Mouse (Mus musculus) effector memory CD4-positive, alpha-beta T cell, adult 7 months (primary cell): ENCODE measurements around the gene Olfr485. TPM values are rescaled to one million over a fixed set of nuclear protein-coding genes. Genes with fewer than 3 reads are reported as not detected.

Experiments used
- polyA plus RNA-seq: library from polyadenylated mRNA; unstranded; fragments of 100-300 nt; shearing (Covaris generic); gene quantifications from one replicate; pipeline ENCODE4 v1.2.1, GENCODE M21; 2017

The Olfr485 gene
- polyA plus RNA-seq = 0.40 TPM

DNA sequence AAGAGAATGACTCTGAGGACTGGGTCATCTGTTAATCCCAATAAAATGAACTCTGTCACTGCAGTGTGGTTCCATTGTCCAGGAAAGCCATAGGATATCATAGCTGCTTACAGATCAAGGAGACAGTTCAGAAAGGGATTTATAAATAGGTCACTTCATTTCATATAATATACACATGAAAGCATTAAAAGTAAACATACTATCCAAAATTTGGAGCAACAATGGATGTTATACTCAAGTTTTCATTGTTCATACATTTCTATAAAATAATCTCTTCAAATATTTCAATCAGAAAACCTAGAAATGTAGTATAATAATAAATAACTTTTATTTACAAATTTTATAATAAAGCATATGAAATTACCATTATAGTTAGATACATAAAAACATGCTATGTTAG is at the start of gene Olfr485:
TSS of gene Olfr485 (minus strand) at position 101 of the 400 bp plus-strand sequence.

DNA sequence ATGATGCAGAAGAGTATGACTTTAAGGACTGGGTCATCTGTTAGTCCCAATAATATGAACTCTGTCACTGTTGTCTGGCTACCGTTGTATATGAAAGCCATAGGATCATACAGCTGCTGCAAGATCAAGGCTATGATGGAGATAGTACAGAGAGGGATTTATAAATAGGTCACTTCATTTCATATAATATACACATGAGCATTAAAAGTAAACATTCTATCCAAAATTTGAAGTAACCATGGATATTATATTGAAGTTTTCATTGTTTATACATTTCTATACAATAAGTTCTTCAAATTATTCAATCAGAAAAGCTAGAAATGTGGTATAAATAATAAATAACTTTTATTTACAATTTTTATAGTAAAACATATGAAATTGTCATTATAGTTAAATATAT is 13.0 kb upstream of the Olfr485 start, which contains the start of gene Olfr486:
TSS of gene Olfr486 (minus strand) at position 101 of the 400 bp plus-strand sequence.

DNA sequence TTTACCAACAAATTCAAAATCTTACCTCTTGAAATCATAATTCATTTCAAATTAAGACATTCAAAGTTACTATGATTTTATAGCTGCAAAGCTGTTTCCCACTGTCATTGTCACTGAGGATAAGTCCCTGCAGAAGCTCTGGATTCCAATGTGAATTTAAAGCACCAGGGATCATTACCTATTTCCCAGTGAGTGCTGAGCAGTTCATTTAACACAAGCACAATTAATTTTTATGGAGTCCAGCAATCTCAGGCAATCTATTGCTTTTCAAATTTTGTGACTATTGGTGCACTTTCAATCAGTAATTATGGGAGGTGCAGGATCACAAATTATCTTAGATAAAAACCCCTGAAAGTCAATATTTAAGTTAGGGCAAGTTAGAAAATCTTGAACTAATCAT is 32.3 kb downstream of the Olfr485 start, which contains the start of gene Olfr484:
TSS of gene Olfr484 (minus strand) at position 101 of the 400 bp plus-strand sequence.

Other genes starting within 250 kb of the Olfr485 start
- not detected for gene Olfr473, start 229.4 kb downstream of the Olfr485 start, polyA plus RNA-seq
- gene Olfr474, start 205.2 kb downstream of the Olfr485 start, polyA plus RNA-seq = not detected
- not detected for gene Olfr476, start 195.1 kb downstream of the Olfr485 start, polyA plus RNA-seq
- not detected for gene Olfr477, start 173.2 kb downstream of the Olfr485 start, polyA plus RNA-seq
- not detected for gene Olfr478, start 125.9 kb downstream of the Olfr485 start, polyA plus RNA-seq
- gene Olfr479, start 109.2 kb downstream of the Olfr485 start, polyA plus RNA-seq = not detected
- not detected for gene Olfr480, start 92.5 kb downstream of the Olfr485 start, polyA plus RNA-seq
- 0.07 TPM for gene Olfr481, start 80.0 kb downstream of the Olfr485 start, polyA plus RNA-seq
- gene Olfr482, start 62.3 kb downstream of the Olfr485 start, polyA plus RNA-seq = 0.33 TPM
- not detected for gene Olfr483, start 59.0 kb downstream of the Olfr485 start, polyA plus RNA-seq
- gene Olfr484, start 32.4 kb downstream of the Olfr485 start, polyA plus RNA-seq = not detected
- gene Olfr486, start 12.9 kb upstream of the Olfr485 start, polyA plus RNA-seq = not detected
- not detected for gene Olfr487, start 54.8 kb upstream of the Olfr485 start, polyA plus RNA-seq
- gene Olfr488, start 98.5 kb upstream of the Olfr485 start, polyA plus RNA-seq = not detected
- gene Olfr490, start 129.1 kb upstream of the Olfr485 start, polyA plus RNA-seq = 0.40 TPM
- not detected for gene Olfr491, start 153.6 kb upstream of the Olfr485 start, polyA plus RNA-seq
- gene Olfr492, start 163.8 kb upstream of the Olfr485 start, polyA plus RNA-seq = not detected
- not detected for gene Olfr493, start 187.1 kb upstream of the Olfr485 start, polyA plus RNA-seq
- not detected for gene Olfr494, start 205.5 kb upstream of the Olfr485 start, polyA plus RNA-seq
- gene Olfr495, start 233.3 kb upstream of the Olfr485 start, polyA plus RNA-seq = not detected